Mouse (Mus musculus) intestine, embryonic 16.5 days (tissue): ENCODE results near the gene Slc29a1. TPM values are rescaled to one million over a fixed set of nuclear protein-coding genes. Genes with fewer than 3 reads are reported as not detected.
A peak's percentile ranks its signal among the peaks of the same experiment; 100 is the strongest.

Source experiments
- ATAC-seq: fragments of 200-750 bp; cut with Nextera tagmentation; 2 replicates; pipeline ENCODE4 v1.8.0; 2017; ENCODE audit warnings: moderate TSS enrichment, moderate library complexity
- H3K27ac ChIP-seq: fragments of 300-500 bp; sonication (generic); 2 replicates; pipeline ENCODE4 v1.5.1; 2014; ENCODE audit warnings: mild to moderate bottlenecking, low read length
- H3K27me3 ChIP-seq: fragments of 300-500 bp; sonication (generic); replicated peaks from 2 replicates; pipeline ENCODE4 v1.6.1; 2014; ENCODE audit warnings: low read length, control low read depth, mixed read lengths; ENCODE audit not compliant: control insufficient read depth, insufficient read depth
- H3K36me3 ChIP-seq: fragments of 300-500 bp; sonication (generic); 2 replicates; pipeline ENCODE4 v1.6.1; 2014; ENCODE audit warnings: low read length, control low read depth; ENCODE audit not compliant: control insufficient read depth, insufficient read depth
- H3K4me1 ChIP-seq: fragments of 300-500 bp; sonication (generic); 2 replicates; pipeline ENCODE4 v1.6.1; 2014; ENCODE audit warnings: low read length, control low read depth, mixed read lengths; ENCODE audit not compliant: control insufficient read depth, insufficient read depth
- H3K4me2 ChIP-seq: fragments of 300-500 bp; sonication (generic); 2 replicates; pipeline ENCODE4 v1.6.1; 2014; ENCODE audit warnings: low read depth, low read length, control low read depth
- H3K4me3 ChIP-seq: fragments of 300-500 bp; sonication (generic); 2 replicates; pipeline ENCODE4 v1.5.1; 2014; ENCODE audit warnings: mild to moderate bottlenecking, low read length
- H3K9ac ChIP-seq: fragments of 300-500 bp; sonication (generic); 2 replicates; pipeline ENCODE4 v1.6.1; 2014; ENCODE audit warnings: low read depth, low read length
- H3K9me3 ChIP-seq: fragments of 300-500 bp; sonication (generic); 2 replicates; pipeline ENCODE4 v1.6.1; 2016; ENCODE audit warnings: low read length, control low read depth; ENCODE audit not compliant: control insufficient read depth
- WGBS: fragments of 180-500 bp; shearing (Covaris S2); extraction: QIAGEN DNeasy Blood & Tissue Kit; methylation state at CpG from one replicate; pipeline ENCODE4 v1.1.7; 2014; 5-methylcytosine and 5-hydroxymethylcytosine counted together
- polyA plus RNA-seq: library from polyadenylated mRNA; unstranded; fragments of >200 nt; fragmentation: Nextera tagmentation; extraction: Ambion mirVana; gene quantifications from 2 replicates; pipeline ENCODE4 v1.2.1, GENCODE M21; 2015

Slc29a1 gene
- polyA plus RNA-seq, result 73.4 and 83.1 TPM in 2 replicates

DNA sequence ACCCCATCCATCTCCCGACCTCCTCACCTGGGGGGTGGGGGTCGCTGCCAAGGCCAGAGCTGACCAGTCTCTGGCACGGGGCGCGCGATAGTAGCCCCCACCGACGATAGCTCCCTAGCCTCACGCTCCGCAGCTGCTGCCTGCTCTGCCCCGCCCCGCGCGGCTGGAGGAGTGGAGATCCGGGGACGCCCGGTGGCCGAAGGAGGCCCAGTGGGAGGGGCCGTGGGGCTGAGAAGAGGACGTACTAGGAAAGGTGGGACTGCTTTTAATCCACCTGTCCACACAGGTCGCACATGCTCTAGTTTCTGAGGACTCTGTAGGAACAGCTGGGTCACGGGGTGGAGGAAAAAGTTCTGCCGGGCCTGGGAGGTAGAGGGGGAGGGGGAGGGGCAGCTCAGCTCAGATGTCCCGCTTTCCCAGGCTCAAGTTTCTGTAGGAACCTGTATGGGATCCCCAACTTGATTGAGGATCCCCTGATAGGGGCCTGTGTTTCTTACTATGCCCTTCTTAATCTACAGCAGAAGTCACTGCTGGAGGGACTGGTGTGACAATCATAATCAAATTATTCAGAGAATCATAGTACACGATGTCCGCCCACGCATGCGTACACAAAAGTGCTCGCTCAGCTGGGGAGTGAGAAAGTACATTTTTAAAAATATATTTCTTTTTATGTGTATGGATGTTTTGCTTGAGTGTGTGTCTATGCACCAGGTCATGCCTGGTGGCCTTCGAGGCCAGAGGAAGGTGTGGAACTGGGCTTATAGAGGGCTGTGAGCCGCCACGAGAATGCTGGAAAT is at the start of gene Slc29a1:
TSS of gene Slc29a1 (minus strand) at position 161 of the 797 bp plus-strand sequence.
- no peaks in the 10 kb centered on the region for H3K27me3 ChIP-seq
- H3K4me3 ChIP-seq, result peak within 1 kb of the TSS; percentile 44
- 18% methylated on average over 32 of the region's 32 CpGs for WGBS
- peak within 1 kb of the TSS; percentile 76 for H3K4me2 ChIP-seq
- H3K9me3 ChIP-seq, result no peaks in the 10 kb centered on the region
- H3K9ac ChIP-seq, result peak within 1 kb of the TSS; percentile 66
- peaks cover 53% of the 10 kb centered on the region for H3K4me1 ChIP-seq
- peak; percentile 72 for ATAC-seq
- H3K36me3 ChIP-seq, result no peaks in the 10 kb centered on the region
- H3K27ac ChIP-seq, result peak within 1 kb of the TSS; percentile 74

DNA sequence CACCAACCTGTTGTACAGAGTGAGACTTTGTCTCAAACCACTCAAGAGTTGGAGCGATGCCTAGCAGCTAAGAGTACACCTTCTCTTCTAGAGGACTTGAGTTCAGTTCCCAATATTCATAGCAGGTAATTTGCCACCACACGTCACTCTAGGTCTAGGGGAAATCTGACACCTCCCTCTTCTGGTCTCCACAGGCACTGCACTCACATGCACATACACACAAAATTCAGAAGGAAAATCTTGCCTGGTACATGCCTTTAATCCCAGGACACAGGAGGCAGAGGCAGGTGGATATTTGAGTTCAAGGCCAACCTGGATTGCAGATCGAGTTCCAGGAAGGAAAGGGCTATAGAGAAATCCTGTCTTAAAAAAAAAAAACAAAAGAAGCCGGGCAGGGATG is 44.8 kb upstream of the Slc29a1 start:
- Histone ChIP-seq H3K4me2 (no peak overlapping the region), H3K4me3 (no peak overlapping the region), H3K36me3 (no peaks in the 10 kb centered on the region), H3K4me1 (no peaks in the 10 kb centered on the region), H3K9me3 (no peaks in the 10 kb centered on the region), H3K27ac (no peak overlapping the region), H3K27me3 (no peaks in the 10 kb centered on the region), H3K9ac (no peak overlapping the region)
- 94% methylated on average over 4 of the region's 4 CpGs for WGBS
- ATAC-seq, result no peak

- Histone ChIP-seq H3K4me3 (no peak overlapping the region), H3K9ac (no peak overlapping the region), H3K4me1 (no peaks in the 10 kb centered on the region), H3K27me3 (no peaks in the 10 kb centered on the region), H3K27ac (no peak overlapping the region), H3K9me3 (no peaks in the 10 kb centered on the region), H3K36me3 (no peaks in the 10 kb centered on the region), H3K4me2 (no peak overlapping the region)
- ATAC-seq, result no peak
- whole genome bisulfite sequencing, result 26% methylated on average over 12 of the region's 12 CpGs
Observed at GRCm38 (mm10) chr17:45642701-45643100, 43.3 kb upstream of the Slc29a1 start.

GRCm38 (mm10) chr17:45641981-45642380 is 42.6 kb upstream of the Slc29a1 start:
- no peaks in the 10 kb centered on the region for H3K9me3 ChIP-seq

GRCm38 (mm10) chr17:45638596-45639295 is 39.3 kb upstream of the Slc29a1 start:
- ATAC-seq, result no peak

More at GRCm38 (mm10) chr17:45641981-45642380, 42.6 kb upstream of the Slc29a1 start:
- no peak for ATAC-seq
- no peaks in the 10 kb centered on the region for H3K4me1 ChIP-seq
- no peak overlapping the region for H3K9ac ChIP-seq
- H3K4me3 ChIP-seq, result no peak overlapping the region
- WGBS, result 82% methylated on average over 8 of the region's 8 CpGs
- H3K27me3 ChIP-seq, result no peaks in the 10 kb centered on the region
- H3K36me3 ChIP-seq, result no peaks in the 10 kb centered on the region
- H3K27ac ChIP-seq, result no peak overlapping the region
- no peak overlapping the region for H3K4me2 ChIP-seq

GRCm38 (mm10) chr17:45634033-45634432 is 34.6 kb upstream of the Slc29a1 start:
- Histone ChIP-seq H3K4me3 (no peak overlapping the region), H3K9me3 (no peaks in the 10 kb centered on the region), H3K27me3 (no peaks in the 10 kb centered on the region), H3K4me1 (peaks cover 18% of the 10 kb centered on the region), H3K4me2 (no peak overlapping the region), H3K9ac (no peak overlapping the region), H3K36me3 (no peaks in the 10 kb centered on the region), H3K27ac (no peak overlapping the region)
- no peak for ATAC-seq
- WGBS, result 77% methylated on average over 5 of the region's 5 CpGs

More at GRCm38 (mm10) chr17:45638596-45639295, 39.3 kb upstream of the Slc29a1 start:
- 80% methylated on average over 16 of the region's 16 CpGs for WGBS
- no peak overlapping the region for H3K9ac ChIP-seq
- no peaks in the 10 kb centered on the region for H3K9me3 ChIP-seq
- no peaks in the 10 kb centered on the region for H3K36me3 ChIP-seq
- H3K27me3 ChIP-seq, result no peaks in the 10 kb centered on the region
- no peak overlapping the region for H3K4me3 ChIP-seq
- no peaks in the 10 kb centered on the region for H3K4me1 ChIP-seq
- H3K27ac ChIP-seq, result no peak overlapping the region
- no peak overlapping the region for H3K4me2 ChIP-seq

DNA sequence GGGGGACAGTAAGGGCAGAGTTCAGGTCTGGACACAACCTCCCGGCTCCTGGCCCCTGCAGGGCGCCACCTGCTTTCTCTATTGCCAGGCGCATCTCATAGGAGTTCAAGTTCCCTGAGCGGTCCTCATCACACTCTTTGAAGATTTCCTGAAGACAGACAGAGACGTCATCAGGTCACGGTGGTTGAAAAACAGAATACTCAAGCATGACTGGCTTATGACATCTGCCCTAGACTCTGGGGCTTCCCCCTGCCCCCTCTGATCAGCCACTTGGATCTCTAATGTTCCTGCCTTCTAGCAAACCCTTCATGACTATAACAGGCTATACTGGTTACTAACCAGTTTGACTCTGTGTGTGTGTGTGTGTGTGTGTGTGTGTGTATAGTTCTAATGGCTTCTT is 32.5 kb upstream of the Slc29a1 start:
- Histone ChIP-seq H3K27me3 (no peaks in the 10 kb centered on the region), H3K36me3 (no peaks in the 10 kb centered on the region), H3K9ac (no peak overlapping the region), H3K4me2 (no peak overlapping the region), H3K4me3 (no peak overlapping the region), H3K27ac (no peak overlapping the region), H3K4me1 (peaks cover 21% of the 10 kb centered on the region), H3K9me3 (no peaks in the 10 kb centered on the region)
- WGBS, result 79% methylated on average over 6 of the region's 6 CpGs
- no peak for ATAC-seq

GRCm38 (mm10) chr17:45630992-45631391 is 31.6 kb upstream of the Slc29a1 start:
- Histone ChIP-seq H3K4me3 (no peak overlapping the region), H3K9me3 (no peaks in the 10 kb centered on the region), H3K36me3 (no peaks in the 10 kb centered on the region), H3K27me3 (no peaks in the 10 kb centered on the region), H3K27ac (no peak overlapping the region), H3K4me1 (peaks cover 21% of the 10 kb centered on the region), H3K9ac (no peak overlapping the region), H3K4me2 (no peak overlapping the region)
- 55% methylated on average over 3 of the region's 3 CpGs for WGBS
- no peak for ATAC-seq

DNA sequence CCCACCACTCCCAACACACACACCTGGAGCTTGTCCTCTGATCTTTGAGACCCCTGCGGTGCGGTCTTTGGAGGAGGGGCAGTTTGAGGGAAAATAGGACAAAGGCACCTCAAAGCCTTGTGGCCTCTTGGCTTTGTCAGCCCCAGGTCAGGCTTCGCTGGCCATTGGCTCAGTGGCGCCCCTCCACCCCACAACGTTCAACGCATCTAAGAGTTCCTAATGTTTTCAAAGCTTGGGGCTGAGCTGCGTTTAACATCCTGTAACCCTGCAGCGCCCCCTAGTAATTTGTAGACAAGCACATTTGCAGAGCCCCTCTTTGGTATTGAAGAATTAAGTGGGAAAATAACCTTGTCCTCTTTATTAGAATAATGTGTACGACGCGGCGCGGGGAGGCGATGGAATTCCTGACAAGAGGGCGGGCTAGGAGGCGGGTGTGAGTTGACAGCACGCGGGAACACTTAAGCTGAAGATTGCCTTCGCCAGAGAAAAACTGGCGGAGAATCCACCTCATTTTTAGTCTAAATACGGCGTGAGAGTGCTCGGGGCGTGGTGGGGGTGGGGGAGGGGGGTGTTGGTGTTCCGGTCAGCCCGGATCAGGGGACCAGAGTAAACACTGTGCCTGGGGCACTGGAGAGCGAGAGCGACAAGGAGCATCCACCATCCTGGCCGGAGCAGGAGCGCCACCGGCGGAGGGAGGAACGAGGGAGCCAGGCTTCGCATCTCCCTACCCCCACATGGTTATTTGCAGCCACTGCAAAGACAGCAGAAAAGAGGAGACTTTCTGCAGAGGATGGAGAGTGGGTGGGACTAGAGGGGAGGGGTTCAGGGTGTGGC is 30.7 kb upstream of the Slc29a1 start:
- H3K4me3 ChIP-seq, result peak overlapping the region; percentile 44
- H3K27ac ChIP-seq, result peak overlapping the region; percentile 55; the same call in 1 of the 2 replicates
- H3K4me2 ChIP-seq, result peak overlapping the region; percentile 89
- ATAC-seq, result peak; percentile 57
- 3% methylated on average over 34 of the region's 34 CpGs for WGBS
- no peaks in the 10 kb centered on the region for H3K27me3 ChIP-seq
- H3K36me3 ChIP-seq, result no peaks in the 10 kb centered on the region
- H3K9me3 ChIP-seq, result no peaks in the 10 kb centered on the region
- H3K9ac ChIP-seq, result peak overlapping the region; percentile 69
- peaks cover 21% of the 10 kb centered on the region for H3K4me1 ChIP-seq
